Mouse (Mus musculus) small intestine, adult 2 months (tissue): ENCODE results near the gene Pou2f3.
A peak's percentile ranks its signal among the peaks of the same experiment; 100 is the strongest.

Experiments
- CTCF ChIP-seq: fragments of 200-500 bp; IDR thresholded peaks from 2 replicates; pipeline ENCODE4 v1.5.1; 2012; ENCODE audit warnings: low read depth, mild to moderate bottlenecking, control low read depth, inconsistent platforms, low read length, moderate library complexity, mixed read lengths; ENCODE audit not compliant: insufficient replicate concordance, insufficient read length; ENCODE audit errors: extremely low read depth
- POLR2A ChIP-seq: fragments of 200-500 bp; IDR thresholded peaks from 2 replicates; pipeline ENCODE4 v1.6.1; 2012; ENCODE audit warnings: low read depth, mild to moderate bottlenecking, control low read depth, inconsistent platforms, low read length, moderate library complexity

DNA sequence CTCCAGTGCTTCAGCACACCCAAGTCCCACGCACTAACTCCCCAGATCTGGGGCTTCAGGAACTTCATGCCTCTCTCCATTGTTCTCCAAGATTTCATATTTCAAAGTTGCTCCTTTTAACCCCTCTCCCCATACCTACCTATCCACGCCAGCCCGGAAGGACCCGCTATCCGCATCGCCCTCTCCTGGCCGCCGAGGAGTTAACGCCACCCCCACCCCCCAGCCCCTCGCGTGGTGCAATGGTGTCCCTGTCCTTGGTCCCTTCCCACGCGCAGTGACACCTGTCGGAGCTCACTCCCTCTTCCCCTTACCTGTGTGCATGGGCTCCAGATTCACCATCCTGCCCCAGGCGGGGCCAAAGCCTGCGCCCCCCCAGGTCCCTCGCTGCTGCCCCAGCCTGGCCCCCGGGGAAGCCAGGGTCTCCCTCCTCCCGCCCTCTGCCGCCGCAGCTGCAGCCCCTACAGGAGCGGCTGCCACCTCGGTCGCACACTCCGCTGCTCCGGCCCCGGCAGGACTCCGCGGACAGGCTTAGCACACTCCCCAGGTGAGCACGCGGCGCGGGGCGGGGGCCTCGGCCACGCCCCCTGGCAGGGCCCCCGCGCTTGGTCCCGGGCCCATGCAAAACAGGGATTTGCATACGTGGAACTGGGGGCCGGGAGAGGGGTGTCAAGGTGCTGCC lies 4.7 kb downstream of the Pou2f3 start:
- TF ChIP-seq CTCF (peak; percentile 22; the same call in 1 of the 2 replicates), POLR2A (no peak)
